Mouse (Mus musculus) large intestine, adult 2 months (tissue): ENCODE results near the gene Cyp21a1. TPM values are rescaled to one million over a fixed set of nuclear protein-coding genes. Genes with fewer than 3 reads are reported as not detected.

ENCODE experiments used
- polyA plus RNA-seq: library from polyadenylated mRNA; depleted of rRNA; stranded (reverse); fragments of >200 nt; gene quantifications from 2 replicates; pipeline ENCODE4 v1.2.3, GENCODE M21; 2012; rRNA removed

Gene Cyp21a1
- polyA plus RNA-seq, 1 experiment = 0.05 TPM

Other genes starting within 250 kb of the Cyp21a1 start
- gene Notch4, start 240.3 kb downstream of the Cyp21a1 start, polyA plus RNA-seq = 4.1 and 8.1 TPM in 2 replicates
- 11.2 and 11.8 TPM in 2 replicates for gene Gpsm3, start 214.8 kb downstream of the Cyp21a1 start, polyA plus RNA-seq
- gene Pbx2, start 213.3 kb downstream of the Cyp21a1 start, polyA plus RNA-seq = 34.5 and 44.4 TPM in 2 replicates
- 1.9 and 2.1 TPM in 2 replicates for gene Ager, start 206.7 kb downstream of the Cyp21a1 start, polyA plus RNA-seq
- 171 and 173 TPM in 2 replicates for gene Rnf5, start 200.9 kb downstream of the Cyp21a1 start, polyA plus RNA-seq
- gene Agpat1, start 200.3 kb downstream of the Cyp21a1 start, polyA plus RNA-seq = 255 and 267 TPM in 2 replicates
- 1.7 and 2.2 TPM in 2 replicates for gene Egfl8, start 188.6 kb downstream of the Cyp21a1 start, polyA plus RNA-seq
- 31.1 and 35.8 TPM in 2 replicates for gene Ppt2, start 176.1 kb downstream of the Cyp21a1 start, polyA plus RNA-seq
- 4.5 and 5.7 TPM in 2 replicates for gene Prrt1, start 175.0 kb downstream of the Cyp21a1 start, polyA plus RNA-seq
- 3.7 and 4.7 TPM in 2 replicates for gene Fkbpl, start 159.8 kb downstream of the Cyp21a1 start, polyA plus RNA-seq
- gene Atf6b, start 157.4 kb downstream of the Cyp21a1 start, polyA plus RNA-seq = 61.0 and 64.1 TPM in 2 replicates
- 11.0 and 13.3 TPM in 2 replicates for gene Tnxb, start 134.0 kb downstream of the Cyp21a1 start, polyA plus RNA-seq
- 32.9 and 44.2 TPM in 2 replicates for gene C4b, start 60.7 kb downstream of the Cyp21a1 start, polyA plus RNA-seq
- 49.5 and 57.9 TPM in 2 replicates for gene Stk19, start 32.4 kb upstream of the Cyp21a1 start, polyA plus RNA-seq
- 75.2 and 76.4 TPM in 2 replicates for gene Dxo, start 32.5 kb upstream of the Cyp21a1 start, polyA plus RNA-seq
- gene Skiv2l, start 45.6 kb upstream of the Cyp21a1 start, polyA plus RNA-seq = 61.1 and 89.6 TPM in 2 replicates
- 31.2 and 33.8 TPM in 2 replicates for gene Nelfe, start 45.8 kb upstream of the Cyp21a1 start, polyA plus RNA-seq
- 64.4 and 94.3 TPM in 2 replicates for gene Cfb, start 58.0 kb upstream of the Cyp21a1 start, polyA plus RNA-seq
- 4.7 and 5.8 TPM in 2 replicates for gene Zbtb12, start 74.9 kb upstream of the Cyp21a1 start, polyA plus RNA-seq
- gene Gm20547, start 77.5 kb upstream of the Cyp21a1 start, polyA plus RNA-seq = not detected in 2 replicates
- gene C2, start 93.7 kb upstream of the Cyp21a1 start, polyA plus RNA-seq = 28.1 and 31.1 TPM in 2 replicates
- gene Ehmt2, start 93.9 kb upstream of the Cyp21a1 start, polyA plus RNA-seq = 151 and 185 TPM in 2 replicates
- 180 and 226 TPM in 2 replicates for gene Slc44a4, start 109.9 kb upstream of the Cyp21a1 start, polyA plus RNA-seq
- gene Neu1, start 126.7 kb upstream of the Cyp21a1 start, polyA plus RNA-seq = 64.9 and 118 TPM in 2 replicates
- gene Hspa1b, start 154.7 kb upstream of the Cyp21a1 start, polyA plus RNA-seq = 10.5 and 12.0 TPM in 2 replicates
- gene Gm20481, start 165.4 kb upstream of the Cyp21a1 start, polyA plus RNA-seq = not detected in 2 replicates
- gene Hspa1a, start 167.6 kb upstream of the Cyp21a1 start, polyA plus RNA-seq = 6.4 and 6.6 TPM in 2 replicates
- gene Hspa1l, start 168.1 kb upstream of the Cyp21a1 start, polyA plus RNA-seq = 0.21 and 0.22 TPM in 2 replicates
- 108 and 113 TPM in 2 replicates for gene Lsm2, start 177.3 kb upstream of the Cyp21a1 start, polyA plus RNA-seq
- gene Vars, start 196.4 kb upstream of the Cyp21a1 start, polyA plus RNA-seq = 104 and 139 TPM in 2 replicates
- 0.38 and 0.64 TPM in 2 replicates for gene Vwa7, start 212.0 kb upstream of the Cyp21a1 start, polyA plus RNA-seq
- 0.81 and 0.83 TPM in 2 replicates for gene Sapcd1, start 223.5 kb upstream of the Cyp21a1 start, polyA plus RNA-seq
- 2.0 and 3.3 TPM in 2 replicates for gene Msh5, start 242.2 kb upstream of the Cyp21a1 start, polyA plus RNA-seq
- 209 and 263 TPM in 2 replicates for gene Clic1, start 245.4 kb upstream of the Cyp21a1 start, polyA plus RNA-seq